Mouse (Mus musculus) embryonic facial prominence, embryonic 10.5 days (tissue): ENCODE measurements around the gene Otud7a. TPM values are rescaled to one million over a fixed set of nuclear protein-coding genes. Genes with fewer than 3 reads are reported as not detected.

Experiments
- DNase-seq: peaks from one replicate; pipeline ENCODE4 v3.0.0-alpha.2; 2017; ENCODE audit warnings: low spot score
- H3K27ac ChIP-seq: fragments of 300-500 bp; sonication (generic); replicated peaks from 2 replicates; pipeline ENCODE4 v1.5.1; 2016; ENCODE audit warnings: mild to moderate bottlenecking
- H3K27me3 ChIP-seq: fragments of 300-500 bp; sonication (generic); replicated peaks from 2 replicates; pipeline ENCODE4 v1.6.1; 2016; ENCODE audit warnings: low read depth, mild to moderate bottlenecking; ENCODE audit not compliant: poor library complexity, severe bottlenecking
- H3K36me3 ChIP-seq: fragments of 300-500 bp; sonication (generic); replicated peaks from 2 replicates; pipeline ENCODE4 v1.6.1; 2016; ENCODE audit warnings: mild to moderate bottlenecking, moderate library complexity
- H3K4me1 ChIP-seq: fragments of 300-500 bp; sonication (generic); 2 replicates; pipeline ENCODE4 v1.6.1; 2016
- H3K4me3 ChIP-seq: fragments of 300-500 bp; sonication (generic); 2 replicates; pipeline ENCODE4 v1.5.1; 2016; ENCODE audit warnings: mild to moderate bottlenecking, moderate library complexity
- H3K9me3 ChIP-seq: fragments of 300-500 bp; sonication (generic); 2 replicates; pipeline ENCODE4 v1.6.1; 2016; ENCODE audit warnings: mild to moderate bottlenecking
- WGBS: fragments of 180-500 bp; shearing (Covaris S2); methylation state at CpG from one replicate; pipeline ENCODE4 v1.1.7; 2016; 5-methylcytosine and 5-hydroxymethylcytosine counted together
- polyA plus RNA-seq: library from polyadenylated mRNA; unstranded; fragments of >200 nt; fragmentation: Nextera tagmentation; extraction: Ambion mirVana; gene quantifications from 2 replicates; pipeline ENCODE4 v1.2.1, GENCODE M21; 2016

Otud7a gene
- 0.42 and 0.55 TPM in 2 replicates for polyA plus RNA-seq

- H3K27ac ChIP-seq = peak within 1 kb of the TSS; percentile 73
- under 1% methylated on average over 121 of the region's 123 CpGs for WGBS
These were observed at the start of gene Otud7a for GRCm38 (mm10) chr7:63444484-63445345. TSS of gene Otud7a (plus strand) at chr7:63444751.

GRCm38 (mm10) chr7:63405988-63406387 is 38.6 kb upstream of the Otud7a start:
- H3K36me3 ChIP-seq = no peaks in the 10 kb centered on the region
- DNase-seq = no peak
- H3K4me3 ChIP-seq = no peak overlapping the region
- no peak overlapping the region for H3K27ac ChIP-seq
- no peaks in the 10 kb centered on the region for H3K4me1 ChIP-seq
- no peaks in the 10 kb centered on the region for H3K27me3 ChIP-seq
- no peaks in the 10 kb centered on the region for H3K9me3 ChIP-seq

More at GRCm38 (mm10) chr7:63444484-63445345, at the start of gene Otud7a:
- no peaks in the 10 kb centered on the region for H3K36me3 ChIP-seq
- no peaks in the 10 kb centered on the region for H3K9me3 ChIP-seq
- peaks cover 5% of the 10 kb centered on the region; the same call in 1 of the 2 replicates for H3K4me1 ChIP-seq
- peak; percentile 88 for DNase-seq
- H3K27me3 ChIP-seq = peaks cover 28% of the 10 kb centered on the region
- peak within 1 kb of the TSS; percentile 72 for H3K4me3 ChIP-seq

GRCm38 (mm10) chr7:63445346-63445700 is 772 bp downstream of the Otud7a start:
- WGBS = 29% methylated on average over 10 of the region's 10 CpGs
- no peak for DNase-seq

GRCm38 (mm10) chr7:63446951-63447350 is 2.4 kb downstream of the Otud7a start:
- Histone ChIP-seq H3K36me3 (no peaks in the 10 kb centered on the region), H3K9me3 (no peaks in the 10 kb centered on the region), H3K27me3 (peaks cover 28% of the 10 kb centered on the region), H3K4me3 (no peak overlapping the region), H3K4me1 (peaks cover 5% of the 10 kb centered on the region; the same call in 1 of the 2 replicates), H3K27ac (no peak overlapping the region)
- 20% methylated on average over 1 of the region's 1 CpGs for WGBS
- no peak for DNase-seq

More at GRCm38 (mm10) chr7:63445346-63445700, 772 bp downstream of the Otud7a start:
- H3K4me3 ChIP-seq = peak overlapping the region; percentile 72
- peak overlapping the region; percentile 73; the same call in 1 of the 2 replicates for H3K27ac ChIP-seq
- H3K36me3 ChIP-seq = no peaks in the 10 kb centered on the region
- peaks cover 5% of the 10 kb centered on the region; the same call in 1 of the 2 replicates for H3K4me1 ChIP-seq
- peaks cover 28% of the 10 kb centered on the region for H3K27me3 ChIP-seq
- H3K9me3 ChIP-seq = no peaks in the 10 kb centered on the region

- Histone ChIP-seq H3K9me3 (no peaks in the 10 kb centered on the region), H3K4me3 (no peak overlapping the region), H3K36me3 (no peaks in the 10 kb centered on the region), H3K27ac (no peak overlapping the region), H3K27me3 (no peaks in the 10 kb centered on the region), H3K4me1 (no peaks in the 10 kb centered on the region)
- WGBS = 77% methylated on average over 3 of the region's 3 CpGs
- no peak for DNase-seq
These were observed 10.7 kb downstream of the Otud7a start for GRCm38 (mm10) chr7:63455228-63455627.

GRCm38 (mm10) chr7:63462234-63462633 is 17.7 kb downstream of the Otud7a start:
- Histone ChIP-seq H3K27me3 (no peaks in the 10 kb centered on the region), H3K4me1 (no peaks in the 10 kb centered on the region), H3K9me3 (no peaks in the 10 kb centered on the region), H3K27ac (no peak overlapping the region), H3K4me3 (no peak overlapping the region), H3K36me3 (no peaks in the 10 kb centered on the region)
- WGBS = 79% methylated on average over 2 of the region's 2 CpGs
- DNase-seq = no peak

- 83% methylated on average over 2 of the region's 2 CpGs for WGBS
These were observed 18.1 kb downstream of the Otud7a start for GRCm38 (mm10) chr7:63462684-63463083.

GRCm38 (mm10) chr7:63466729-63467128 is 22.2 kb downstream of the Otud7a start:
- H3K27me3 ChIP-seq = no peaks in the 10 kb centered on the region
- WGBS = 94% methylated on average over 6 of the region's 6 CpGs
- no peak for DNase-seq
- no peak overlapping the region for H3K27ac ChIP-seq
- H3K9me3 ChIP-seq = no peaks in the 10 kb centered on the region
- no peak overlapping the region for H3K4me3 ChIP-seq
- no peaks in the 10 kb centered on the region for H3K36me3 ChIP-seq
- no peaks in the 10 kb centered on the region for H3K4me1 ChIP-seq

More at GRCm38 (mm10) chr7:63462684-63463083, 18.1 kb downstream of the Otud7a start:
- Histone ChIP-seq H3K36me3 (no peaks in the 10 kb centered on the region), H3K9me3 (no peaks in the 10 kb centered on the region), H3K27ac (no peak overlapping the region), H3K27me3 (no peaks in the 10 kb centered on the region), H3K4me3 (no peak overlapping the region), H3K4me1 (no peaks in the 10 kb centered on the region)
- DNase-seq = no peak

- H3K9me3 ChIP-seq = no peaks in the 10 kb centered on the region
- no peaks in the 10 kb centered on the region for H3K27me3 ChIP-seq
- no peak for DNase-seq
- no peak overlapping the region for H3K4me3 ChIP-seq
- H3K4me1 ChIP-seq = no peaks in the 10 kb centered on the region
- no peak overlapping the region for H3K27ac ChIP-seq
- H3K36me3 ChIP-seq = no peaks in the 10 kb centered on the region
- WGBS = 93% methylated on average over 3 of the region's 3 CpGs
These were observed 23.7 kb downstream of the Otud7a start for GRCm38 (mm10) chr7:63468258-63468657.

- no peaks in the 10 kb centered on the region for H3K4me1 ChIP-seq
- no peaks in the 10 kb centered on the region for H3K27me3 ChIP-seq
- H3K27ac ChIP-seq = no peak overlapping the region
- H3K9me3 ChIP-seq = no peaks in the 10 kb centered on the region
- no peaks in the 10 kb centered on the region for H3K36me3 ChIP-seq
- H3K4me3 ChIP-seq = no peak overlapping the region
- DNase-seq = no peak
- 87% methylated on average over 2 of the region's 2 CpGs for whole genome bisulfite sequencing
These were observed 38.5 kb downstream of the Otud7a start for GRCm38 (mm10) chr7:63483091-63483490.

GRCm38 (mm10) chr7:63497051-63497547 is 52.5 kb downstream of the Otud7a start:
- no peak overlapping the region for H3K27ac ChIP-seq
- H3K9me3 ChIP-seq = no peaks in the 10 kb centered on the region
- no peak for DNase-seq
- 82% methylated on average over 9 of the region's 9 CpGs for WGBS
- no peaks in the 10 kb centered on the region for H3K36me3 ChIP-seq
- no peaks in the 10 kb centered on the region for H3K27me3 ChIP-seq
- no peak overlapping the region for H3K4me3 ChIP-seq
- H3K4me1 ChIP-seq = no peaks in the 10 kb centered on the region

- no peak overlapping the region for H3K4me3 ChIP-seq
- no peaks in the 10 kb centered on the region for H3K9me3 ChIP-seq
- DNase-seq = peak; percentile 36
- WGBS = 23% methylated on average over 2 of the region's 2 CpGs
- no peak overlapping the region for H3K27ac ChIP-seq
- no peaks in the 10 kb centered on the region for H3K4me1 ChIP-seq
- no peaks in the 10 kb centered on the region for H3K36me3 ChIP-seq
- H3K27me3 ChIP-seq = no peaks in the 10 kb centered on the region
These were observed 59.7 kb downstream of the Otud7a start for GRCm38 (mm10) chr7:63504202-63504601.

GRCm38 (mm10) chr7:63508079-63508478 is 63.5 kb downstream of the Otud7a start:
- Histone ChIP-seq H3K4me3 (no peak overlapping the region), H3K27me3 (no peaks in the 10 kb centered on the region), H3K4me1 (no peaks in the 10 kb centered on the region), H3K9me3 (no peaks in the 10 kb centered on the region), H3K36me3 (no peaks in the 10 kb centered on the region), H3K27ac (no peak overlapping the region)
- 95% methylated on average over 2 of the region's 2 CpGs for WGBS
- no peak for DNase-seq
